Mouse (Mus musculus): Measurements from ENCODE around the gene Gm4707. TPM values are rescaled to one million over a fixed set of nuclear protein-coding genes. Genes with fewer than 3 reads are reported as not detected.
"Not testable (repeated sequence)": the region's sequence is repeated elsewhere in the genome, so short reads cannot be mapped to it uniquely, and the experiment has no call there.

Gene Gm4707
- total and polyA plus RNA-seq, 2 experiments from 2014 or later, result 2.1 to 3.8 TPM

DNA sequence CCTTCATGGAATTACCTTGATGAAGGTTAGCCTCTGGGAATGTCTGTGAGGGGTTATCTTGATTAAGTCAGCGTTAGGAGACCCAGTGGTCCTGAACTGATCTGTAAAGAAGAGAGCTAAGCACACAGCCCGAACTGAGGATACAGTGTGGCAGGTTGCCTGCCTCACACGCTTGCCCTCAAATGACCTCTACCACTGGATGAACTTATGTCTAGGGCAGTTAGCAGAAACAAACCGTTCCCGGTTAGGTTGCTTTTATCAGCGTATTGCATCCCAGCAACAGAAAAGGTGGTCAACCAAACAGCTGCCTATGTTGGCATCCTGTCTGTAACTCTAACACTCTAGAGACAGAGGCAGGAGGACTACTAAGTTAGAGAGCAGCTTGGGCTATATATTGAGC, 14.5 kb downstream of the Gm4707 start:
- Histone ChIP-seq H3K27me3 (ENCODE audit: insufficient read depth, low read length) (no peaks in the 10 kb centered on the region), H3K9ac (replicated peaks; ENCODE audit: low read length) (no peak overlapping the region), H3K4me1 (ENCODE audit: insufficient read depth, low read length) (no peaks in the 10 kb centered on the region), H3K4me3 (ENCODE audit: low read length) (no peak overlapping the region), H3K4me2 (ENCODE audit: low read depth, low read length) (no peak overlapping the region), H3K9me3 (ENCODE audit: low read length) (no peaks in the 10 kb centered on the region), H3K36me3 (ENCODE audit: insufficient read depth, low read length) (peaks cover 11% of the 10 kb centered on the region; the same call in 1 of the 2 replicates), H3K27ac (no peak overlapping the region)
- WGBS, result 98% methylated on average over 6 of the region's 6 CpGs
- TF ChIP-seq CTCF (IDR thresholded peaks at IDR 0.05; ENCODE audit: low read depth), result no peak
- ATAC-seq (no peak), DNase-seq (ENCODE audit: low spot score) (no peak)

GRCm38 (mm10) chr17:71444718-71445117, 15.0 kb downstream of the Gm4707 start:
- Histone ChIP-seq H3K36me3 (ENCODE audit: insufficient read depth, low read length) (peaks cover 11% of the 10 kb centered on the region; the same call in 1 of the 2 replicates), H3K27ac (no peak overlapping the region), H3K27me3 (ENCODE audit: insufficient read depth, low read length) (no peaks in the 10 kb centered on the region), H3K9me3 (ENCODE audit: low read length) (no peaks in the 10 kb centered on the region), H3K9ac (replicated peaks; ENCODE audit: low read length) (no peak overlapping the region), H3K4me3 (ENCODE audit: low read length) (no peak overlapping the region), H3K4me2 (ENCODE audit: low read depth, low read length) (no peak overlapping the region), H3K4me1 (ENCODE audit: insufficient read depth, low read length) (no peaks in the 10 kb centered on the region)
- DNase-seq (ENCODE audit: low spot score) (no peak), ATAC-seq (no peak)
- WGBS, result 90% methylated on average over 2 of the region's 2 CpGs
- 0 out of 2 replicates have a peak, but pooled peaks have one; percentile 5 for TF ChIP-seq CTCF (IDR thresholded peaks at IDR 0.05; ENCODE audit: low read depth)

DNA sequence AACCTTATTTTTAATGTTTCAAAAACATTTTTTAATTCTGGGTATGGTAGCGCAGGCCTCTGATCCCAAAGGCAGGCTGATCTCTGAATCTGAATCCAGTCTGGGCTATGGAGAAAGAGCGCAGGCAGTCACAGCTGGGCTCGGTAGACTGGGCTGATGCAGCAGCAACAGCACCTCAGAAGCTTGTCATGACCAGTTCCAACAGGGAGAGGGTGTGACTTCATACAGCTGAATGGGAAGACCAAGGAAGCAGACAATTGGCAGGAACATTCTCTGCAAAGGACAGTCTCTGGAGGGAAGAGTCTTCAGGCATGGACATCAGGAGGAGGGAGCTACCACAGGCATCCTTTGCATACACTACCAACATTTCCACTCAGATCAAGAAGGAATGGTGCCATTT, 15.6 kb downstream of the Gm4707 start:
- no peak overlapping the region for H3K27ac ChIP-seq
- DNase-seq (ENCODE audit: low spot score) (no peak), ATAC-seq (no peak)
- no peak overlapping the region for H3K4me3 ChIP-seq (ENCODE audit: low read length)
- H3K9me3 ChIP-seq (ENCODE audit: low read length), result no peaks in the 10 kb centered on the region
- 95% methylated on average over 3 of the region's 3 CpGs for WGBS
- no peaks in the 10 kb centered on the region for H3K27me3 ChIP-seq (ENCODE audit: insufficient read depth, low read length)
- H3K4me2 ChIP-seq (ENCODE audit: low read depth, low read length), result no peak overlapping the region
- peaks cover 11% of the 10 kb centered on the region; the same call in 1 of the 2 replicates for H3K36me3 ChIP-seq (ENCODE audit: insufficient read depth, low read length)
- H3K9ac ChIP-seq (replicated peaks; ENCODE audit: low read length), result no peak overlapping the region
- no peak for TF ChIP-seq CTCF (IDR thresholded peaks at IDR 0.05; ENCODE audit: low read depth)
- H3K4me1 ChIP-seq (ENCODE audit: insufficient read depth, low read length), result no peaks in the 10 kb centered on the region

DNA sequence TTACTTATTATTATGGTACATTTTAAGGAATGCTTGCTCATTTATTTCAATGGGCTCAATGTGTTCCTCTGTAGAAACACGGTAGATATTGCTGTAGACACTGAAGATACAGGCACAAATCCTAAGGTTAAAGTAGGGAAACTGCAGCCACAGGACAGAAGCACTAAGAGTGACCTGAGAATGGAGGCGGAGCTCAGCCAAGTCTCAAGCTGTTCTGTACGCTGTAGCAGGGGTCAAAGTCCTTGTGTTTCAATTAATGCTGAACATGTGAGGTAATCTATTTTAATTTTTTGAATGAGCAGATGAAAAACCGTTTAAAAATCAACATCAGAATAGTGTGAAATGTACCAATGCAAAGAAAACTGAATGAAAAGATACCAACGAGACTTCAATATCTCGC, 16.4 kb downstream of the Gm4707 start:
- H3K27me3 ChIP-seq (ENCODE audit: insufficient read depth, low read length), result no peaks in the 10 kb centered on the region
- H3K9ac ChIP-seq (replicated peaks; ENCODE audit: low read length), result no peak overlapping the region
- WGBS, result 88% methylated on average over 6 of the region's 6 CpGs
- TF ChIP-seq CTCF (IDR thresholded peaks at IDR 0.05; ENCODE audit: low read depth), result no peak
- DNase-seq (ENCODE audit: low spot score) (no peak), ATAC-seq (no peak)
- no peak overlapping the region for H3K27ac ChIP-seq
- H3K4me2 ChIP-seq (ENCODE audit: low read depth, low read length), result no peak overlapping the region
- no peaks in the 10 kb centered on the region for H3K9me3 ChIP-seq (ENCODE audit: low read length)
- H3K4me3 ChIP-seq (ENCODE audit: low read length), result no peak overlapping the region
- H3K36me3 ChIP-seq (ENCODE audit: insufficient read depth, low read length), result peaks cover 11% of the 10 kb centered on the region; the same call in 1 of the 2 replicates
- H3K4me1 ChIP-seq (ENCODE audit: insufficient read depth, low read length), result no peaks in the 10 kb centered on the region

- H3K4me3 ChIP-seq (ENCODE audit: low read length); H3K9me3 ChIP-seq (ENCODE audit: low read length); H3K27me3 ChIP-seq (ENCODE audit: insufficient read depth, low read length); ATAC-seq; H3K4me2 ChIP-seq (ENCODE audit: low read depth, low read length); H3K9ac ChIP-seq (replicated peaks; ENCODE audit: low read length); H3K4me1 ChIP-seq (ENCODE audit: insufficient read depth, low read length); H3K27ac ChIP-seq; DNase-seq (ENCODE audit: low spot score): not testable (repeated sequence)
- WGBS, result 96% methylated on average over 2 of the region's 2 CpGs
- peaks cover 33% of the 10 kb centered on the region for H3K36me3 ChIP-seq (ENCODE audit: insufficient read depth, low read length)
Observed at GRCm38 (mm10) chr17:71422502-71422901, 37.2 kb downstream of the Gm4707 start.

DNA sequence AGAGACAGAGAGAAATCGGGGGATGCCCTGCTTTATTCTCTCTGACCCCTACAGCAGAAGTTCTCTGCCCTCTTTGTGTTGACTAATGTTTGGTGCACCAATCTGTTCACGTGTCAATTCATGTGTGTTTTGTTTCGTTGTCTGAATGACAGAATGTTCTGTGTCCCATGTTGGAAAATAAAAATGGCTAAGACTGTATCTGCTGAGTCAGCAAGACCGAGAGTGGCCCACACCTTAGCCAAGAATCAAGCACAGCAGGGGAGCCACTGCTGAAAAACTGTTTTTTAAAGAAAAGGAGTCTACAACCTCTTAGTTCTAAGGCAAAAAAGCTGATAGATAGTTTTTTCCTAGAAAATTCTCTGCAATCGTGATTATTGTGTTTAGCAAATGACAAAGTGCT, 40.3 kb downstream of the Gm4707 start:
- H3K36me3 ChIP-seq (ENCODE audit: insufficient read depth, low read length), result peaks cover 32% of the 10 kb centered on the region
- not testable (repeated sequence) for H3K27me3 ChIP-seq (ENCODE audit: insufficient read depth, low read length); H3K9ac ChIP-seq (replicated peaks; ENCODE audit: low read length); H3K4me3 ChIP-seq (ENCODE audit: low read length); H3K9me3 ChIP-seq (ENCODE audit: low read length); ATAC-seq; H3K4me1 ChIP-seq (ENCODE audit: insufficient read depth, low read length); DNase-seq (ENCODE audit: low spot score); H3K27ac ChIP-seq; H3K4me2 ChIP-seq (ENCODE audit: low read depth, low read length)
- 75% methylated on average over 5 of the region's 5 CpGs for WGBS

- no peak for TF ChIP-seq CTCF (IDR thresholded peaks at IDR 0.05; ENCODE audit: low read depth)
- H3K36me3 ChIP-seq (ENCODE audit: insufficient read depth, low read length), result peaks cover 20% of the 10 kb centered on the region
- 92% methylated on average over 1 of the region's 1 CpGs for WGBS
- H3K4me3 ChIP-seq (ENCODE audit: low read length), result no peak overlapping the region
- H3K27me3 ChIP-seq (ENCODE audit: insufficient read depth, low read length), result no peaks in the 10 kb centered on the region
- H3K4me1 ChIP-seq (ENCODE audit: insufficient read depth, low read length), result no peaks in the 10 kb centered on the region
- H3K27ac ChIP-seq, result no peak overlapping the region
- peaks cover 4% of the 10 kb centered on the region; the same call in 1 of the 2 replicates for H3K9me3 ChIP-seq (ENCODE audit: low read length)
- no peak overlapping the region for H3K4me2 ChIP-seq (ENCODE audit: low read depth, low read length)
- DNase-seq (ENCODE audit: low spot score) (no peak), ATAC-seq (no peak)
- no peak overlapping the region for H3K9ac ChIP-seq (replicated peaks; ENCODE audit: low read length)
Observed at GRCm38 (mm10) chr17:71417008-71417407, 42.7 kb downstream of the Gm4707 start.

Other genes starting within 250 kb of the Gm4707 start
- gene Emilin2, start 147.9 kb downstream of the Gm4707 start, total RNA-seq (2014; rRNA removed), result 4.4 and 10.5 TPM in 2 replicates
- 1.6 and 2.0 TPM in 2 replicates for gene Emilin2, start 147.9 kb downstream of the Gm4707 start, polyA plus RNA-seq (2015; fragmentation: Nextera tagmentation; extraction: Ambion mirVana)
- gene Smchd1, start 15.4 kb upstream of the Gm4707 start, total RNA-seq (2014; rRNA removed), result 35.3 and 42.2 TPM in 2 replicates
- 33.9 and 35.4 TPM in 2 replicates for gene Smchd1, start 15.4 kb upstream of the Gm4707 start, polyA plus RNA-seq (2015; fragmentation: Nextera tagmentation; extraction: Ambion mirVana)
- gene Ndc80, start 66.9 kb upstream of the Gm4707 start, total RNA-seq (2014; rRNA removed), result 3.6 and 3.8 TPM in 2 replicates
- 6.8 and 9.7 TPM in 2 replicates for gene Ndc80, start 66.9 kb upstream of the Gm4707 start, polyA plus RNA-seq (2015; fragmentation: Nextera tagmentation; extraction: Ambion mirVana)
- 0.47 and 0.75 TPM in 2 replicates for gene Spdya, start 92.1 kb upstream of the Gm4707 start, total RNA-seq (2014; rRNA removed)
- 2.4 and 2.8 TPM in 2 replicates for gene Spdya, start 92.1 kb upstream of the Gm4707 start, polyA plus RNA-seq (2015; fragmentation: Nextera tagmentation; extraction: Ambion mirVana)
- 19.4 and 80.8 TPM in 2 replicates for gene Wdr43, start 156.0 kb upstream of the Gm4707 start, total RNA-seq (2014; rRNA removed)
- 33.6 and 36.0 TPM in 2 replicates for gene Wdr43, start 156.0 kb upstream of the Gm4707 start, polyA plus RNA-seq (2015; fragmentation: Nextera tagmentation; extraction: Ambion mirVana)
- gene Togaram2, start 213.3 kb upstream of the Gm4707 start, total RNA-seq (2014; rRNA removed), result 1.0 and 6.3 TPM in 2 replicates
- 0.88 and 1.2 TPM in 2 replicates for gene Togaram2, start 213.3 kb upstream of the Gm4707 start, polyA plus RNA-seq (2015; fragmentation: Nextera tagmentation; extraction: Ambion mirVana)

Measured in hindbrain, postnatal 0 days (tissue).